Mouse (Mus musculus) kidney, adult 2 months (tissue): ENCODE data around the gene U2af1l4. TPM values are rescaled to one million over a fixed set of nuclear protein-coding genes. Genes with fewer than 3 reads are reported as not detected.

Experiments
- DNase-seq: peaks from one replicate; pipeline ENCODE4 v3.0.0; 2021
- H3K27ac ChIP-seq: fragments of 200-500 bp; 2 replicates; pipeline ENCODE4 v1.5.1; 2012; ENCODE audit warnings: low read depth, low read length, control low read depth, inconsistent platforms; ENCODE audit not compliant: insufficient read depth
- H3K27me3 ChIP-seq: fragments of 200-500 bp; replicated peaks from 2 replicates; pipeline ENCODE4 v1.6.1; 2012; ENCODE audit warnings: mild to moderate bottlenecking, moderate library complexity, low read length, inconsistent platforms; ENCODE audit not compliant: control insufficient read depth, insufficient read depth
- H3K36me3 ChIP-seq: fragments of 200-500 bp; 2 replicates; pipeline ENCODE4 v1.6.1; 2012; ENCODE audit warnings: mild to moderate bottlenecking, moderate library complexity, low read length, inconsistent platforms; ENCODE audit not compliant: control insufficient read depth, insufficient read depth
- H3K4me1 ChIP-seq: fragments of 200-500 bp; 2 replicates; pipeline ENCODE4 v1.6.1; 2011; ENCODE audit warnings: low read length; ENCODE audit not compliant: control insufficient read depth, insufficient read depth
- H3K4me3 ChIP-seq: fragments of 200-500 bp; 2 replicates; pipeline ENCODE4 v1.5.1; 2011; ENCODE audit warnings: mild to moderate bottlenecking, low read depth, low read length, control low read depth; ENCODE audit not compliant: insufficient read depth
- CTCF ChIP-seq: fragments of 200-500 bp; conservative IDR thresholded peaks from 2 replicates; pipeline ENCODE4 v1.5.1; 2011; ENCODE audit warnings: low read depth, mild to moderate bottlenecking, control low read depth, low read length, moderate library complexity, mixed read lengths; ENCODE audit not compliant: insufficient read depth, insufficient read length
- POLR2A ChIP-seq: fragments of 200-500 bp; IDR thresholded peaks from one replicate; pipeline ENCODE4 v1.6.1; 2011; ENCODE audit warnings: low read depth, low read length, control low read depth
- WGBS: fragments of 180-500 bp; shearing (Covaris S2); methylation state at CpG from one replicate; pipeline ENCODE4 v1.1.7; 2018; 5-methylcytosine and 5-hydroxymethylcytosine counted together
- polyA plus RNA-seq: library from polyadenylated mRNA; depleted of rRNA; stranded (reverse); fragments of >200 nt; gene quantifications from 2 replicates; pipeline ENCODE4 v1.2.3, GENCODE M21; 2012; rRNA removed

Gene U2af1l4
- polyA plus RNA-seq, 1 experiment: 54.5 TPM

- peaks cover 1% of the 10 kb centered on the region for H3K4me1 ChIP-seq
- 52% methylated on average over 16 of the region's 16 CpGs for WGBS
- H3K36me3 ChIP-seq: no peaks in the 10 kb centered on the region
- H3K27me3 ChIP-seq: no peaks in the 10 kb centered on the region
- H3K27ac ChIP-seq: no peak overlapping the region
- TF ChIP-seq POLR2A (no peak), CTCF (no peak)
- DNase-seq: no peak
- H3K4me3 ChIP-seq: no peak overlapping the region
Observed at GRCm38 (mm10) chr7:30608476-30608875, 45.4 kb downstream of the U2af1l4 start.

GRCm38 (mm10) chr7:30610043-30610442, 46.9 kb downstream of the U2af1l4 start:
- Histone ChIP-seq H3K4me3 (no peak overlapping the region), H3K4me1 (no peaks in the 10 kb centered on the region; the same call in 1 of the 2 replicates), H3K36me3 (no peaks in the 10 kb centered on the region), H3K27me3 (no peaks in the 10 kb centered on the region), H3K27ac (no peak overlapping the region)
- TF ChIP-seq CTCF (no peak), POLR2A (no peak)
- 53% methylated on average over 7 of the region's 7 CpGs for WGBS
- DNase-seq: no peak

- TF ChIP-seq CTCF (no peak), POLR2A (no peak)
- Histone ChIP-seq H3K27ac (no peak within 1 kb of the TSS), H3K4me3 (no peak within 1 kb of the TSS), H3K36me3 (no peaks in the 10 kb centered on the region; the same call in 1 of the 2 replicates), H3K4me1 (no peaks in the 10 kb centered on the region; the same call in 1 of the 2 replicates), H3K27me3 (no peaks in the 10 kb centered on the region)
- DNase-seq: no peak
- WGBS: 25% methylated on average over 8 of the region's 8 CpGs
Observed at GRCm38 (mm10) chr7:30612654-30613402, 49.7 kb downstream of the U2af1l4 start, which contains the start of gene Upk1a. TSS of gene Upk1a (minus strand) at chr7:30612847.

GRCm38 (mm10) chr7:30613529-30614112, 50.5 kb downstream of the U2af1l4 start:
- no peak overlapping the region for H3K4me3 ChIP-seq
- H3K4me1 ChIP-seq: no peaks in the 10 kb centered on the region; the same call in 1 of the 2 replicates
- WGBS: 20% methylated on average over 14 of the region's 14 CpGs
- DNase-seq: peak; percentile 73
- TF ChIP-seq POLR2A (no peak), CTCF (peak; percentile 62)
- H3K36me3 ChIP-seq: no peaks in the 10 kb centered on the region; the same call in 1 of the 2 replicates
- H3K27me3 ChIP-seq: no peaks in the 10 kb centered on the region
- no peak overlapping the region for H3K27ac ChIP-seq

- DNase-seq: no peak
- Histone ChIP-seq H3K4me1 (no peaks in the 10 kb centered on the region; the same call in 1 of the 2 replicates), H3K27ac (no peak overlapping the region), H3K4me3 (no peak overlapping the region), H3K27me3 (no peaks in the 10 kb centered on the region), H3K36me3 (peaks cover 4% of the 10 kb centered on the region; the same call in 1 of the 2 replicates)
- TF ChIP-seq POLR2A (no peak), CTCF (0 out of 2 replicates have a peak, but pooled peaks have one; percentile 13)
- 63% methylated on average over 2 of the region's 2 CpGs for WGBS
Observed at GRCm38 (mm10) chr7:30614454-30614853, 51.4 kb downstream of the U2af1l4 start.

Other genes starting within 250 kb of the U2af1l4 start
- 162 and 170 TPM in 2 replicates for gene Syne4, start 248.5 kb upstream of the U2af1l4 start, polyA plus RNA-seq
- gene E130208F15Rik, start 241.6 kb upstream of the U2af1l4 start, polyA plus RNA-seq: 0.42 and 1.1 TPM in 2 replicates
- gene Sdhaf1, start 239.4 kb upstream of the U2af1l4 start, polyA plus RNA-seq: 26.4 and 27.3 TPM in 2 replicates
- gene Lrfn3, start 200.5 kb upstream of the U2af1l4 start, polyA plus RNA-seq: 9.6 and 11.6 TPM in 2 replicates
- 51.3 and 83.0 TPM in 2 replicates for gene Tyrobp, start 149.5 kb upstream of the U2af1l4 start, polyA plus RNA-seq
- gene Hcst, start 143.4 kb upstream of the U2af1l4 start, polyA plus RNA-seq: 3.7 and 12.0 TPM in 2 replicates
- 1.8 and 3.1 TPM in 2 replicates for gene Nfkbid, start 141.6 kb upstream of the U2af1l4 start, polyA plus RNA-seq
- gene Aplp1, start 117.8 kb upstream of the U2af1l4 start, polyA plus RNA-seq: 13.0 and 14.2 TPM in 2 replicates
- gene Kirrel2, start 105.6 kb upstream of the U2af1l4 start, polyA plus RNA-seq: 0.30 and 0.33 TPM in 2 replicates
- 39.9 and 41.1 TPM in 2 replicates for gene Nphs1, start 105.0 kb upstream of the U2af1l4 start, polyA plus RNA-seq
- 218 and 246 TPM in 2 replicates for gene Prodh2, start 69.7 kb upstream of the U2af1l4 start, polyA plus RNA-seq
- gene Arhgap33, start 28.2 kb upstream of the U2af1l4 start, polyA plus RNA-seq: 7.4 and 7.8 TPM in 2 replicates
- 21.6 and 50.4 TPM in 2 replicates for gene Hspb6, start 11.1 kb upstream of the U2af1l4 start, polyA plus RNA-seq
- 7.1 and 8.5 TPM in 2 replicates for gene Proser3, start 11.0 kb upstream of the U2af1l4 start, polyA plus RNA-seq
- 29.0 and 33.8 TPM in 2 replicates for gene Lin37, start 3.5 kb upstream of the U2af1l4 start, polyA plus RNA-seq
- gene Gm49396, start within 50 bp of the U2af1l4 start, polyA plus RNA-seq: 1.5 and 1.9 TPM in 2 replicates
- 168 and 223 TPM in 2 replicates for gene Psenen, start 326 bp downstream of the U2af1l4 start, polyA plus RNA-seq
- gene Igflr1, start 2.1 kb downstream of the U2af1l4 start, polyA plus RNA-seq: 5.2 and 5.4 TPM in 2 replicates
- 26.7 and 31.6 TPM in 2 replicates for gene Kmt2b, start 25.4 kb downstream of the U2af1l4 start, polyA plus RNA-seq
- gene Zbtb32, start 35.6 kb downstream of the U2af1l4 start, polyA plus RNA-seq: 1.3 and 1.4 TPM in 2 replicates
- 23.6 and 34.5 TPM in 2 replicates for gene Upk1a, start 49.5 kb downstream of the U2af1l4 start, polyA plus RNA-seq
- gene Cox6b1, start 62.9 kb downstream of the U2af1l4 start, polyA plus RNA-seq: 1,228 and 1,575 TPM in 2 replicates
- not detected in 2 replicates for gene Etv2, start 72.6 kb downstream of the U2af1l4 start, polyA plus RNA-seq
- gene Rbm42, start 87.0 kb downstream of the U2af1l4 start, polyA plus RNA-seq: 46.0 and 51.4 TPM in 2 replicates
- 8.9 and 9.1 TPM in 2 replicates for gene Haus5, start 101.7 kb downstream of the U2af1l4 start, polyA plus RNA-seq
- gene Pmis2, start 108.3 kb downstream of the U2af1l4 start, polyA plus RNA-seq: not detected in 2 replicates
- gene 2200002J24Rik, start 135.6 kb downstream of the U2af1l4 start, polyA plus RNA-seq: 0.96 and 1.4 TPM in 2 replicates
- gene Atp4a, start 148.9 kb downstream of the U2af1l4 start, polyA plus RNA-seq: 33.1 and 39.1 TPM in 2 replicates
- gene Tmem147, start 166.2 kb downstream of the U2af1l4 start, polyA plus RNA-seq: 457 and 511 TPM in 2 replicates
- 0.31 and 0.86 TPM in 2 replicates for gene Gapdhs, start 180.4 kb downstream of the U2af1l4 start, polyA plus RNA-seq
- gene Sbsn, start 188.2 kb downstream of the U2af1l4 start, polyA plus RNA-seq: 1.4 and 1.9 TPM in 2 replicates
- gene Dmkn, start 200.5 kb downstream of the U2af1l4 start, polyA plus RNA-seq: 2.1 and 2.2 TPM in 2 replicates
- 0.50 TPM in 1 of 2 replicates, not detected in the other for gene Krtdap, start 224.6 kb downstream of the U2af1l4 start, polyA plus RNA-seq